Mouse (Mus musculus): ENCODE results near the gene Thbs3.

GRCm38 (mm10) chr3:89224796-89225195 lies 9.8 kb downstream of the Thbs3 start:
- TF ChIP-seq CTCF (IDR thresholded peaks at IDR 0.05), result no peak
- TF ChIP-seq EP300 (IDR thresholded peaks at IDR 0.05), result no peak
